Mouse (Mus musculus): ENCODE results near the gene Diexf. TPM values are rescaled to one million over a fixed set of nuclear protein-coding genes. Genes with fewer than 3 reads are reported as not detected.

Gene Diexf
- polyA plus RNA-seq, 1 experiment = 76.9 TPM

DNA sequence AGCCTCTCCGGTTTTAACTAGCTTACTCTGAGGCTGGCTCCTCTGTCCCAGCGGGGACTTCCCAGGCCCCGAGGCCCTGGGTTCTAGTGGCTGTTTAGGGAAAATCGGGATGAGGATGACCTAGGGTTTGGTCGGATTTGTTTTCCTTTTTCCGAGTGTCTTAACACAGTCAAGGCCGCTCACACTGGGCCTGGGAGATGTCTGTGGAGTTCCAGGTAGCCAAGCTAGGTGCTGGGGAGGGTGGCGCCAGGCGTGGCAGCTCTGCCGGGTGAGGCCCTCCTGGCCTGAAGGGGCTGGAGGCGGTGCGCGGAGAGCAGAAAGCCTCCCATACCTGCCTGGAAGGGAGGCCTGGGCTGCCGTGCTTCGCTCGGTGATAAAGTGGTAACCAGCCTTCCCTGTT, 23.5 kb upstream of the Diexf start:
- no peaks in the 10 kb centered on the region for H3K27me3 ChIP-seq (ENCODE audit: control insufficient read depth, insufficient read depth, low read length)
- TF ChIP-seq CTCF (IDR thresholded peaks at IDR 0.05; ENCODE audit: borderline replicate concordance, control insufficient read depth, extremely low read depth, insufficient read depth, low read length, poor library complexity) = no peak
- TF ChIP-seq POLR2A (IDR thresholded peaks at IDR 0.05; ENCODE audit: control insufficient read depth, extremely low read depth, insufficient read depth, low read length, poor library complexity) = no peak
- no peaks in the 10 kb centered on the region for H3K36me3 ChIP-seq (ENCODE audit: control insufficient read depth, insufficient read depth, low read length)
- peaks cover 33% of the 10 kb centered on the region for H3K4me1 ChIP-seq (replicated peaks; ENCODE audit: control insufficient read depth, insufficient read depth, low read length)
- 85% methylated on average over 16 of the region's 16 CpGs for WGBS
- no peak overlapping the region for H3K27ac ChIP-seq (ENCODE audit: control insufficient read depth, insufficient read depth, low read length)
- peak overlapping the region; percentile 40 for H3K4me3 ChIP-seq (ENCODE audit: control insufficient read depth, insufficient read depth, low read length)
- no peak for DNase-seq

DNA sequence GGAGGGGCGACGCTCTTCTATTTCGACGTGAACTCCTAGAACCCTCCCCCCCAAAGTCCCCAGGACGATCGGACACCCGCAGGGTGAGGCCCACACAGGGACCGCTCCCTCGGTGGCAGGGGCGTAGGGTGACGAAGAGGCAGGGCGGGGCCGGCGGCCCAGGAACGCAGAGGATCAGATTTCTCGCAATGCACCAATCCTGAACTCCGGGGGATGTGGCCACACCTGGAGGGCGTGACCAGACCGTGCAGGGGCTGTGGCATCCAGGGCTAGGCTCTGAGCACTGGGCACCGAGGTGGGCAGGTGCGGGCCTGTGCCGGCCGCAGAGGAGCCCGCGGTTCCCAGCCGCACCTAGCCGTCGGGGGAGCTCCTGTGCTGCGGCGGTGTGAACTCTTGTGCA, 22.8 kb upstream of the Diexf start, which contains the start of gene Irf6:
Gene Irf6 (plus strand): TSS at position 240 of the 400 bp plus-strand sequence.
- Histone ChIP-seq H3K4me3 (ENCODE audit: control insufficient read depth, insufficient read depth, low read length) (peak within 1 kb of the TSS; percentile 40), H3K4me1 (replicated peaks; ENCODE audit: control insufficient read depth, insufficient read depth, low read length) (peaks cover 31% of the 10 kb centered on the region), H3K36me3 (ENCODE audit: control insufficient read depth, insufficient read depth, low read length) (no peaks in the 10 kb centered on the region), H3K27ac (ENCODE audit: control insufficient read depth, insufficient read depth, low read length) (no peak within 1 kb of the TSS), H3K27me3 (ENCODE audit: control insufficient read depth, insufficient read depth, low read length) (no peaks in the 10 kb centered on the region)
- 5% methylated on average over 30 of the region's 30 CpGs for WGBS
- TF ChIP-seq CTCF (IDR thresholded peaks at IDR 0.05; ENCODE audit: borderline replicate concordance, control insufficient read depth, extremely low read depth, insufficient read depth, low read length, poor library complexity) = no peak
- 0 out of 2 replicates have a peak, but pooled peaks have one; percentile 21 for TF ChIP-seq POLR2A (IDR thresholded peaks at IDR 0.05; ENCODE audit: control insufficient read depth, extremely low read depth, insufficient read depth, low read length, poor library complexity)
- peak; percentile 68 for DNase-seq

DNA sequence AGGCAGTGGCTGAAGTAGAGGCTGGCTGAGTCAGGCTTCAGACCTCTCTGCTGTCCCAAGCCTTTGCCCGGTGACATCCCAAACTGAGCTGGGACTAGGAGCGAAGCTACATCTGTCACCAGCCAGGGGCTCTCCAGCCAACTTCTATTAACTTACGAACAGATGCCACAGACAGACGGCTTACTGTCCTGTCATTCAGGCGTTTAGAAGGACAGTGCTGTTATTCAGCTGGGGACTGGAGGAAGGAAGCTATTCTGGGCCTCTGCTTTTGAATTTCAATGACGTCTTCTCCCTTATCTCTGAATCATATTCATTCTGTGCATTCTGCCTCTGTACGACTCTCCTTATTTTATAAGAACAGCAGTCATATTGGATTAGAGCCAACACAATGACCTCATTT, 21.1 kb upstream of the Diexf start:
- Histone ChIP-seq H3K36me3 (ENCODE audit: control insufficient read depth, insufficient read depth, low read length) (no peaks in the 10 kb centered on the region), H3K27ac (ENCODE audit: control insufficient read depth, insufficient read depth, low read length) (no peak overlapping the region), H3K4me3 (ENCODE audit: control insufficient read depth, insufficient read depth, low read length) (no peak overlapping the region), H3K27me3 (ENCODE audit: control insufficient read depth, insufficient read depth, low read length) (no peaks in the 10 kb centered on the region), H3K4me1 (replicated peaks; ENCODE audit: control insufficient read depth, insufficient read depth, low read length) (peaks cover 38% of the 10 kb centered on the region)
- TF ChIP-seq POLR2A (IDR thresholded peaks at IDR 0.05; ENCODE audit: control insufficient read depth, extremely low read depth, insufficient read depth, low read length, poor library complexity) = no peak
- 69% methylated on average over 7 of the region's 7 CpGs for WGBS
- DNase-seq = no peak

DNA sequence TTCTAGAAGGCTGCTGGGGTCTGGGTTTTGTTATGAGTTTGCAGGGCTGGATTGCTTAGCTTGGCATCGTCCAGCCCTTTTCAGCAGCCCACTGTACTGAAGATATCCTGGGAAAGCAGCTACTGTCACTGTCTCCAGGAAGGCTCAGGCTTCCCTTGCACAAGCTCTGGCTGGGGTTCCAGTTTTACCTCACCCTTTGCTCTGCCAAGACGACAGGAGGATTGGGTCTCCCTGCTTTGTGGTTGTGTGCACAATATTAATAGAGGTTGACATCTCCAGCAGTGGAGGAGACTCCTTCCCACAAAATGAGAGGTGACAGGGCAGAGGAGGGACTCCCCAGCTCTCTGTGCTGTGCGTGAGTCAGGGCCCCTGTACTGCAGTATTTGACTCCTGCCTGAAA, 19.2 kb upstream of the Diexf start:
- DNase-seq = no peak
- H3K4me1 ChIP-seq (replicated peaks; ENCODE audit: control insufficient read depth, insufficient read depth, low read length) = peaks cover 53% of the 10 kb centered on the region
- no peak overlapping the region for H3K4me3 ChIP-seq (ENCODE audit: control insufficient read depth, insufficient read depth, low read length)
- no peaks in the 10 kb centered on the region for H3K36me3 ChIP-seq (ENCODE audit: control insufficient read depth, insufficient read depth, low read length)
- no peak for TF ChIP-seq POLR2A (IDR thresholded peaks at IDR 0.05; ENCODE audit: control insufficient read depth, extremely low read depth, insufficient read depth, low read length, poor library complexity)
- TF ChIP-seq CTCF (IDR thresholded peaks at IDR 0.05; ENCODE audit: borderline replicate concordance, control insufficient read depth, extremely low read depth, insufficient read depth, low read length, poor library complexity) = no peak
- H3K27me3 ChIP-seq (ENCODE audit: control insufficient read depth, insufficient read depth, low read length) = no peaks in the 10 kb centered on the region
- 79% methylated on average over 3 of the region's 3 CpGs for WGBS
- H3K27ac ChIP-seq (ENCODE audit: control insufficient read depth, insufficient read depth, low read length) = no peak overlapping the region

DNA sequence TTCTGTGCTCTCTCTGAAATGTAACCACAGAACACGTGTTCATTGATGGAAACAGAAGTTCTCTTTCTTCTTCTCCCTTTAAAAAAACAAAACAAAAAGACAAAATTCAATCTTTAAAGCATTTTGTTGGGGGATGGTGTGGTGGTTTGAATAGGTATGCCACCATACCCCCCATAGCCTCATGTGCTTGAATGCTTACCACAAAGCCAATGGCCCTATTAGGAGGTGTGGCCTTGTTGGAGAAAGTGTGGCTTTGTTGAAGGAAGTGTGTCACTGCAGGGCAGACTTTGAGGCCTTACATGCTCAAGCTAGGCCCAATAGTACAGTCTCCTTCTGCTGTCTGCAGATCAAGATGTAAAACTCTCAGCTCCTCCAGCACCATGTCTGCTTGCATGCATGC, 16.3 kb upstream of the Diexf start:
- Histone ChIP-seq H3K4me3 (ENCODE audit: control insufficient read depth, insufficient read depth, low read length) (no peak overlapping the region), H3K36me3 (ENCODE audit: control insufficient read depth, insufficient read depth, low read length) (no peaks in the 10 kb centered on the region), H3K27me3 (ENCODE audit: control insufficient read depth, insufficient read depth, low read length) (no peaks in the 10 kb centered on the region), H3K27ac (ENCODE audit: control insufficient read depth, insufficient read depth, low read length) (peak overlapping the region; percentile 89), H3K4me1 (replicated peaks; ENCODE audit: control insufficient read depth, insufficient read depth, low read length) (peaks cover 58% of the 10 kb centered on the region)
- WGBS = 0% methylated on average over 1 of the region's 1 CpGs
- TF ChIP-seq POLR2A (IDR thresholded peaks at IDR 0.05; ENCODE audit: control insufficient read depth, extremely low read depth, insufficient read depth, low read length, poor library complexity) (no peak), CTCF (IDR thresholded peaks at IDR 0.05; ENCODE audit: borderline replicate concordance, control insufficient read depth, extremely low read depth, insufficient read depth, low read length, poor library complexity) (no peak)
- DNase-seq = peak; percentile 42

DNA sequence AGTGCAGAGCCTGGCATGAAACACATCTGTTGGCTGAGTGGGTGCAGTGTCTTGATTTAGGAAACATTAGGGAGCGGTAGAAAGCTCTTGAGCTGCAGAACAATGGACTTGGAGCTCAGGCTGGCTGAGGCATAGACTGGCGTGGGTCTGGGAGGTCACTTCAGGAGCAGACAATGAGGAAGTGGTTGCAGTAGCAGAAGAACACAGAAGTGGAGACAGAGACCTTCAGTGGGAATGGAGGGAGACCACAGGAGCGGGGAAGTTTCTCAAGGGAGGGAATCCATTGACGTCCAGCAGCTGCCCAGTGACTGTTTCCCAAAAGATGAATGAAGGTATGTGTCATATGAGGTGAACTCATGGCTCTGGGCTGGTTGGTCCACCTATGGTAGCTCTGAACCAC, 15.0 kb upstream of the Diexf start:
- Histone ChIP-seq H3K4me3 (ENCODE audit: control insufficient read depth, insufficient read depth, low read length) (no peak overlapping the region), H3K4me1 (replicated peaks; ENCODE audit: control insufficient read depth, insufficient read depth, low read length) (peaks cover 53% of the 10 kb centered on the region), H3K27ac (ENCODE audit: control insufficient read depth, insufficient read depth, low read length) (peak overlapping the region; percentile 93), H3K36me3 (ENCODE audit: control insufficient read depth, insufficient read depth, low read length) (no peaks in the 10 kb centered on the region), H3K27me3 (ENCODE audit: control insufficient read depth, insufficient read depth, low read length) (no peaks in the 10 kb centered on the region)
- WGBS = 76% methylated on average over 4 of the region's 4 CpGs
- TF ChIP-seq CTCF (IDR thresholded peaks at IDR 0.05; ENCODE audit: borderline replicate concordance, control insufficient read depth, extremely low read depth, insufficient read depth, low read length, poor library complexity) = no peak
- TF ChIP-seq POLR2A (IDR thresholded peaks at IDR 0.05; ENCODE audit: control insufficient read depth, extremely low read depth, insufficient read depth, low read length, poor library complexity) = no peak
- no peak for DNase-seq

DNA sequence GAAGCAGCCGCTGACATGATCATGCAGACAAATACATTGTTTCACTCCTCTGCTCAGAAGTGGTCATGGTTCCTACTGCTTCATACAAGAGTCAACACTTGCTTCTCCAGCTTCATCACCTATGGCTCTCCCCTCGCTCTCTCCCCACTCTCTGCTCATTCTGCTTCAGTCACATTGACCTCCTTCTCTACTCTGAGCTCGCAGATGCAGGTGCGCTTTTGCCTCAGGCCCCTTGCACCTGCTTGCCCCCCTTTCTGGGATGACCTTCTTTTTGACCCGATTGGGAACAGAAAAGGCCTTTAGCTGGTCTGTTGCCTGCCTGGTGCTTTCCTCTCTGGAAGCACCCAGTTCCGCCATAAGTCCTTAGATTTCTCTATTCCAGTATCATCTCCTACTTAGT, 14.4 kb upstream of the Diexf start:
- Histone ChIP-seq H3K27ac (ENCODE audit: control insufficient read depth, insufficient read depth, low read length) (peak overlapping the region; percentile 93), H3K4me1 (replicated peaks; ENCODE audit: control insufficient read depth, insufficient read depth, low read length) (peaks cover 50% of the 10 kb centered on the region), H3K4me3 (ENCODE audit: control insufficient read depth, insufficient read depth, low read length) (no peak overlapping the region), H3K27me3 (ENCODE audit: control insufficient read depth, insufficient read depth, low read length) (no peaks in the 10 kb centered on the region), H3K36me3 (ENCODE audit: control insufficient read depth, insufficient read depth, low read length) (no peaks in the 10 kb centered on the region)
- TF ChIP-seq CTCF (IDR thresholded peaks at IDR 0.05; ENCODE audit: borderline replicate concordance, control insufficient read depth, extremely low read depth, insufficient read depth, low read length, poor library complexity) (no peak), POLR2A (IDR thresholded peaks at IDR 0.05; ENCODE audit: control insufficient read depth, extremely low read depth, insufficient read depth, low read length, poor library complexity) (0 out of 2 replicates have a peak, but pooled peaks have one; percentile 15)
- peak; percentile 74 for DNase-seq
- WGBS = 43% methylated on average over 6 of the region's 6 CpGs
